Mouse (Mus musculus) spleen, adult 2 months (tissue): ENCODE data around the gene Cyp2w1. TPM values are rescaled to one million over a fixed set of nuclear protein-coding genes. Genes with fewer than 3 reads are reported as not detected.
"Not testable (repeated sequence)": the region's sequence is repeated elsewhere in the genome, so short reads cannot be mapped to it uniquely, and the experiment has no call there.

Experiments
- DNase-seq, 2 experiments: peaks; one replicate each; pipeline versions ENCODE4 v3.0.0 to v3.0.0-alpha.2; 2012 to 2021; ENCODE audit warnings: low spot score in 2 of 2, low read depth in 1 of 2
- H3K27ac ChIP-seq: fragments of 200-500 bp; 2 replicates; pipeline ENCODE4 v1.5.1; 2012; ENCODE audit warnings: low read length, inconsistent platforms; ENCODE audit not compliant: insufficient read depth
- H3K27me3 ChIP-seq: fragments of 200-500 bp; 2 replicates; pipeline ENCODE4 v1.6.1; 2012; ENCODE audit warnings: mild to moderate bottlenecking, moderate library complexity, low read length, inconsistent platforms; ENCODE audit not compliant: control insufficient read depth, insufficient read depth
- H3K36me3 ChIP-seq: fragments of 200-500 bp; 2 replicates; pipeline ENCODE4 v1.6.1; 2012; ENCODE audit warnings: mild to moderate bottlenecking, low read length, inconsistent platforms; ENCODE audit not compliant: control insufficient read depth, insufficient read depth
- H3K4me1 ChIP-seq: fragments of 200-500 bp; 2 replicates; pipeline ENCODE4 v1.6.1; 2011; ENCODE audit warnings: inconsistent platforms; ENCODE audit not compliant: control insufficient read depth, insufficient read depth, insufficient read length
- H3K4me3 ChIP-seq: fragments of 200-500 bp; 2 replicates; pipeline ENCODE4 v1.5.1; 2011; ENCODE audit warnings: mild to moderate bottlenecking, inconsistent platforms; ENCODE audit not compliant: insufficient read depth, insufficient read length; ENCODE audit errors: extremely low read depth
- CTCF ChIP-seq: fragments of 200-500 bp; IDR thresholded peaks from 2 replicates; pipeline ENCODE4 v1.5.1; 2011; ENCODE audit warnings: mild to moderate bottlenecking, inconsistent platforms; ENCODE audit not compliant: insufficient read depth, insufficient read length, insufficient replicate concordance; ENCODE audit errors: extremely low read depth
- POLR2A ChIP-seq: fragments of 200-500 bp; IDR thresholded peaks from 2 replicates; pipeline ENCODE4 v1.6.1; 2011; ENCODE audit warnings: low read depth, low read length, inconsistent platforms
- WGBS: fragments of 180-500 bp; shearing (Covaris S2); methylation state at CpG from one replicate; pipeline ENCODE4 v1.1.7; 2018; 5-methylcytosine and 5-hydroxymethylcytosine counted together
- polyA plus RNA-seq: library from polyadenylated mRNA; depleted of rRNA; stranded (reverse); fragments of >200 nt; gene quantifications from 2 replicates; pipeline ENCODE4 v1.2.3, GENCODE M21; 2012

Gene Cyp2w1
- polyA plus RNA-seq, 1 experiment: not detected

- H3K4me1 ChIP-seq: peaks cover 33% of the 10 kb centered on the region
- no peaks in the 10 kb centered on the region for H3K27me3 ChIP-seq
- TF ChIP-seq CTCF (no peak), POLR2A (no peak)
- no peak overlapping the region for H3K4me3 ChIP-seq
- 63% methylated on average over 4 of the region's 4 CpGs for WGBS
- H3K36me3 ChIP-seq: peaks cover 21% of the 10 kb centered on the region
- DNase-seq: no peak
- H3K27ac ChIP-seq: peak overlapping the region; percentile 44
Observed at GRCm38 (mm10) chr5:139388195-139388570, 35.8 kb downstream of the Cyp2w1 start.

GRCm38 (mm10) chr5:139388694-139389675 lies 36.6 kb downstream of the Cyp2w1 start:
- DNase-seq: no peak
- Histone ChIP-seq H3K4me1 (peaks cover 27% of the 10 kb centered on the region), H3K4me3 (no peak overlapping the region), H3K27ac (peak overlapping the region; percentile 76), H3K36me3 (peaks cover 25% of the 10 kb centered on the region), H3K27me3 (no peaks in the 10 kb centered on the region)
- TF ChIP-seq POLR2A (no peak), CTCF (no peak)
- WGBS: 74% methylated on average over 17 of the region's 17 CpGs

GRCm38 (mm10) chr5:139389676-139390061 lies 37.3 kb downstream of the Cyp2w1 start:
- Histone ChIP-seq H3K4me1 (peaks cover 24% of the 10 kb centered on the region), H3K4me3 (no peak overlapping the region), H3K27ac (peak overlapping the region; percentile 76), H3K36me3 (peaks cover 30% of the 10 kb centered on the region), H3K27me3 (no peaks in the 10 kb centered on the region)
- TF ChIP-seq POLR2A (no peak), CTCF (no peak)
- WGBS: 60% methylated on average over 6 of the region's 6 CpGs
- no peak for DNase-seq

GRCm38 (mm10) chr5:139390324-139391119 lies 38.1 kb downstream of the Cyp2w1 start:
- peaks cover 31% of the 10 kb centered on the region for H3K36me3 ChIP-seq
- not testable (repeated sequence) for DNase-seq, H3K27me3 ChIP-seq, H3K4me3 ChIP-seq
- peak overlapping the region; percentile 20; the same call in 1 of the 2 replicates for H3K27ac ChIP-seq
- 55% methylated on average over 5 of the region's 5 CpGs for WGBS
- H3K4me1 ChIP-seq: peaks cover 23% of the 10 kb centered on the region

GRCm38 (mm10) chr5:139391309-139391990 lies 39.0 kb downstream of the Cyp2w1 start:
- DNase-seq: no peak
- H3K27me3 ChIP-seq: no peaks in the 10 kb centered on the region
- no peak overlapping the region for H3K4me3 ChIP-seq
- peaks cover 17% of the 10 kb centered on the region for H3K4me1 ChIP-seq
- TF ChIP-seq POLR2A: no peak
- TF ChIP-seq CTCF: no peak
- peaks cover 29% of the 10 kb centered on the region for H3K36me3 ChIP-seq
- no peak overlapping the region; the same call in 1 of the 2 replicates for H3K27ac ChIP-seq
- 86% methylated on average over 11 of the region's 11 CpGs for WGBS

- Histone ChIP-seq H3K27me3 (no peaks in the 10 kb centered on the region), H3K27ac (no peak overlapping the region), H3K36me3 (peaks cover 29% of the 10 kb centered on the region), H3K4me1 (peaks cover 16% of the 10 kb centered on the region), H3K4me3 (no peak overlapping the region)
- TF ChIP-seq CTCF: no peak
- TF ChIP-seq POLR2A: no peak
- 91% methylated on average over 37 of the region's 37 CpGs for WGBS
- DNase-seq: no peak
Observed at GRCm38 (mm10) chr5:139392219-139393196, 40.1 kb downstream of the Cyp2w1 start.
